Mouse (Mus musculus): ENCODE data around the gene Sergef. TPM values are rescaled to one million over a fixed set of nuclear protein-coding genes. Genes with fewer than 3 reads are reported as not detected.

Sergef gene
- polyA plus RNA-seq, 1 experiment = 8.6 TPM

- Histone ChIP-seq H3K79me3 (ENCODE audit: low read depth) (no peaks in the 10 kb centered on the region), H3K36me3 (ENCODE audit: control insufficient read depth, insufficient read depth) (no peaks in the 10 kb centered on the region), H3K79me2 (ENCODE audit: control insufficient read depth, insufficient read depth) (no peaks in the 10 kb centered on the region), H3K4me3 (ENCODE audit: insufficient read depth, poor library complexity, severe bottlenecking) (no peak overlapping the region), H3K27me3 (ENCODE audit: control insufficient read depth, insufficient read depth, insufficient read length) (peaks cover 50% of the 10 kb centered on the region), H3ac (ENCODE audit: control insufficient read depth, insufficient read length, low read depth) (no peak overlapping the region)
- TF ChIP-seq MYOG (IDR thresholded peaks at IDR 0.05; ENCODE audit: control insufficient read depth, extremely low read depth, insufficient read length) = no peak
- no peak for TF ChIP-seq MYOD1 (IDR thresholded peaks at IDR 0.05; ENCODE audit: control insufficient read depth, insufficient read length, low read depth)
- no peak for TF ChIP-seq USF1 (IDR thresholded peaks at IDR 0.05; ENCODE audit: low read depth)
- no peak for TF ChIP-seq CTCF (IDR thresholded peaks at IDR 0.05; ENCODE audit: control insufficient read depth, insufficient read depth, insufficient read length)
- TF ChIP-seq CEBPB (IDR thresholded peaks at IDR 0.05; ENCODE audit: low read depth) = no peak
- no peak for TF ChIP-seq FOSL1 (IDR thresholded peaks at IDR 0.05; ENCODE audit: insufficient read depth, low read length, poor library complexity, severe bottlenecking)
- no peak for TF ChIP-seq MAX (IDR thresholded peaks at IDR 0.05)
Measured at GRCm38 (mm10) chr7:46433874-46434273, 205.7 kb downstream of the Sergef start.

GRCm38 (mm10) chr7:46425012-46425411 lies 214.6 kb downstream of the Sergef start:
- H3K79me3 ChIP-seq (ENCODE audit: low read depth) = no peaks in the 10 kb centered on the region
- H3K36me3 ChIP-seq (ENCODE audit: control insufficient read depth, insufficient read depth) = no peaks in the 10 kb centered on the region
- H3ac ChIP-seq (ENCODE audit: control insufficient read depth, insufficient read length, low read depth) = no peak overlapping the region
- H3K27me3 ChIP-seq (ENCODE audit: control insufficient read depth, insufficient read depth, insufficient read length) = peaks cover 63% of the 10 kb centered on the region
- no peaks in the 10 kb centered on the region for H3K79me2 ChIP-seq (ENCODE audit: control insufficient read depth, insufficient read depth)
- no peak overlapping the region for H3K4me3 ChIP-seq (ENCODE audit: insufficient read depth, poor library complexity, severe bottlenecking)
- TF ChIP-seq MYOG (IDR thresholded peaks at IDR 0.05; ENCODE audit: control insufficient read depth, extremely low read depth, insufficient read length) (no peak), MYOD1 (IDR thresholded peaks at IDR 0.05; ENCODE audit: control insufficient read depth, insufficient read length, low read depth) (no peak), FOSL1 (IDR thresholded peaks at IDR 0.05; ENCODE audit: insufficient read depth, low read length, poor library complexity, severe bottlenecking) (no peak), CEBPB (IDR thresholded peaks at IDR 0.05; ENCODE audit: low read depth) (no peak), USF1 (IDR thresholded peaks at IDR 0.05; ENCODE audit: low read depth) (no peak), CTCF (IDR thresholded peaks at IDR 0.05; ENCODE audit: control insufficient read depth, insufficient read depth, insufficient read length) (no peak), MAX (IDR thresholded peaks at IDR 0.05) (no peak)

- Histone ChIP-seq H3K4me3 (ENCODE audit: insufficient read depth, poor library complexity, severe bottlenecking) (no peak overlapping the region), H3K27me3 (ENCODE audit: control insufficient read depth, insufficient read depth, insufficient read length) (peaks cover 63% of the 10 kb centered on the region), H3K36me3 (ENCODE audit: control insufficient read depth, insufficient read depth) (no peaks in the 10 kb centered on the region), H3K79me2 (ENCODE audit: control insufficient read depth, insufficient read depth) (no peaks in the 10 kb centered on the region), H3K79me3 (ENCODE audit: low read depth) (no peaks in the 10 kb centered on the region), H3ac (ENCODE audit: control insufficient read depth, insufficient read length, low read depth) (no peak overlapping the region)
- TF ChIP-seq MAX (IDR thresholded peaks at IDR 0.05) = no peak
- TF ChIP-seq MYOG (IDR thresholded peaks at IDR 0.05; ENCODE audit: control insufficient read depth, extremely low read depth, insufficient read length) = no peak
- TF ChIP-seq CEBPB (IDR thresholded peaks at IDR 0.05; ENCODE audit: low read depth) = no peak
- TF ChIP-seq FOSL1 (IDR thresholded peaks at IDR 0.05; ENCODE audit: insufficient read depth, low read length, poor library complexity, severe bottlenecking) = no peak
- TF ChIP-seq USF1 (IDR thresholded peaks at IDR 0.05; ENCODE audit: low read depth) = no peak
Measured at GRCm38 (mm10) chr7:46423951-46424350, 215.7 kb downstream of the Sergef start.

GRCm38 (mm10) chr7:46422764-46423412 lies 216.7 kb downstream of the Sergef start:
- TF ChIP-seq CTCF (IDR thresholded peaks at IDR 0.05; ENCODE audit: control insufficient read depth, insufficient read depth, insufficient read length) (peak; percentile 69), MAX (IDR thresholded peaks at IDR 0.05) (no peak)

GRCm38 (mm10) chr7:46422052-46422763 lies 217.4 kb downstream of the Sergef start:
- TF ChIP-seq USF1 (IDR thresholded peaks at IDR 0.05; ENCODE audit: low read depth) (no peak), CEBPB (IDR thresholded peaks at IDR 0.05; ENCODE audit: low read depth) (no peak), MAX (IDR thresholded peaks at IDR 0.05) (no peak), CTCF (IDR thresholded peaks at IDR 0.05; ENCODE audit: control insufficient read depth, insufficient read depth, insufficient read length) (no peak), FOSL1 (IDR thresholded peaks at IDR 0.05; ENCODE audit: insufficient read depth, low read length, poor library complexity, severe bottlenecking) (no peak), MYOG (IDR thresholded peaks at IDR 0.05; ENCODE audit: control insufficient read depth, extremely low read depth, insufficient read length) (no peak), MYOD1 (IDR thresholded peaks at IDR 0.05; ENCODE audit: control insufficient read depth, insufficient read length, low read depth) (no peak)
- Histone ChIP-seq H3ac (ENCODE audit: control insufficient read depth, insufficient read length, low read depth) (no peak overlapping the region), H3K27me3 (ENCODE audit: control insufficient read depth, insufficient read depth, insufficient read length) (peaks cover 72% of the 10 kb centered on the region), H3K79me2 (ENCODE audit: control insufficient read depth, insufficient read depth) (no peaks in the 10 kb centered on the region), H3K4me3 (ENCODE audit: insufficient read depth, poor library complexity, severe bottlenecking) (no peak overlapping the region), H3K36me3 (ENCODE audit: control insufficient read depth, insufficient read depth) (no peaks in the 10 kb centered on the region), H3K79me3 (ENCODE audit: low read depth) (no peaks in the 10 kb centered on the region)

More at GRCm38 (mm10) chr7:46422764-46423412, 216.7 kb downstream of the Sergef start:
- Histone ChIP-seq H3K79me2 (ENCODE audit: control insufficient read depth, insufficient read depth) (no peaks in the 10 kb centered on the region), H3K27me3 (ENCODE audit: control insufficient read depth, insufficient read depth, insufficient read length) (peaks cover 72% of the 10 kb centered on the region), H3K36me3 (ENCODE audit: control insufficient read depth, insufficient read depth) (no peaks in the 10 kb centered on the region), H3K79me3 (ENCODE audit: low read depth) (no peaks in the 10 kb centered on the region), H3ac (ENCODE audit: control insufficient read depth, insufficient read length, low read depth) (no peak overlapping the region), H3K4me3 (ENCODE audit: insufficient read depth, poor library complexity, severe bottlenecking) (no peak overlapping the region)

Data from C2C12 (cell line).